ENCODE assay signal across 26 mouse cellular contexts in genomic region chr7:18986503-18986902, GRCm38 (mm10). TPM values are rescaled to one million over a fixed set of nuclear protein-coding genes. Genes with fewer than 3 reads are reported as not detected.
DNase-seq lines count a peak whose midpoint lies in the region; ATAC-seq and TF ChIP-seq lines count a peak whose summit lies in the region.
"Had no signal": no experiment of that assay in that cellular context is flagged by ENCODE, and none has a peak within 500 bp of the region (broad histone marks: within the 10 kb centered on the region; RNA-seq: fewer than 3 reads in every experiment).

No protein-coding gene starts in this region.

- H3K27ac ChIP-seq in forebrain, postnatal 0 days (ENCODE audit: low read depth, low read length), result no peak overlapping the region
- H3K27ac ChIP-seq: embryonic facial prominence, embryonic 10.5 days; forebrain, embryonic 15.5 days; heart, adult 2 months; hindbrain, embryonic 10.5 days; hindbrain, embryonic 14.5 days had no signal

- peak; percentile 46 for DNase-seq in adrenal gland, postnatal 14 days
- no peak for DNase-seq in adrenal gland, postnatal 4 days (ENCODE audit: low spot score in 2 of 2)
- DNase-seq in cerebellum, adult 9-11 months, result peak; percentile 31
- DNase-seq in cerebellum, postnatal 36 days, result no peak
- peak; percentile 62 for DNase-seq in 416B (ENCODE audit: low read depth)
- no peak for DNase-seq in forebrain, postnatal 0 days
- no peak for DNase-seq in layer of hippocampus, postnatal 25 days (ENCODE audit: extremely low spot score in 1 of 2, low spot score in 1 of 2)
- DNase-seq: cerebellum, adult 8-10 months; gastrocnemius, postnatal 10 days; heart, adult 2 months; kidney, adult 8-10 months had no signal

- H3K9ac ChIP-seq in forebrain, postnatal 0 days, result no peak overlapping the region
- H3K9ac ChIP-seq: forebrain, embryonic 15.5 days; heart, embryonic 12.5 days; hindbrain, embryonic 14.5 days had no signal

- H3K4me1 ChIP-seq in forebrain, postnatal 0 days (ENCODE audit: insufficient read depth), result no peaks in the 10 kb centered on the region

- peak; percentile 74 for ATAC-seq in erythroblast, adult 5-6 weeks (replicated peaks; ENCODE audit: low FRiP score, poor library complexity, severe bottlenecking)
- ATAC-seq in forebrain, postnatal 0 days, result no peak
- ATAC-seq: forebrain, embryonic 15.5 days; intestine, embryonic 16.5 days had no signal

- no peak overlapping the region for H3K4me3 ChIP-seq in forebrain, postnatal 0 days (ENCODE audit: low read depth, low read length)
- H3K4me3 ChIP-seq: embryonic facial prominence, embryonic 10.5 days; erythroblast, embryonic 14.5 days; forebrain, embryonic 15.5 days; heart, adult 2 months; heart, embryonic 12.5 days; hindbrain, embryonic 10.5 days had no signal

- no peak for TF ChIP-seq CTCF in forebrain, postnatal 0 days (IDR thresholded peaks at IDR 0.05; ENCODE audit: low read depth)

- H3K36me3 ChIP-seq in forebrain, postnatal 0 days (ENCODE audit: insufficient read depth), result no peaks in the 10 kb centered on the region
- H3K36me3 ChIP-seq: embryonic facial prominence, embryonic 10.5 days; forebrain, embryonic 15.5 days; heart, embryonic 12.5 days; hindbrain, embryonic 10.5 days had no signal

- WGBS in forebrain, postnatal 0 days, result 77% methylated on average over 2 of the region's 2 CpGs

- H3K9me3 ChIP-seq in forebrain, postnatal 0 days (ENCODE audit: low read length), result no peaks in the 10 kb centered on the region
- H3K9me3 ChIP-seq: embryonic facial prominence, embryonic 10.5 days; forebrain, embryonic 15.5 days; heart, embryonic 12.5 days; hindbrain, embryonic 10.5 days had no signal

- no peaks in the 10 kb centered on the region for H3K27me3 ChIP-seq in forebrain, postnatal 0 days (ENCODE audit: insufficient read depth, low read length)
- H3K27me3 ChIP-seq: forebrain, embryonic 15.5 days had no signal

- H3K4me2 ChIP-seq in forebrain, postnatal 0 days (ENCODE audit: low read depth), result no peak overlapping the region
- H3K4me2 ChIP-seq: forebrain, embryonic 15.5 days; heart, embryonic 12.5 days; hindbrain, embryonic 14.5 days had no signal

RNA-seq across cellular contexts. Expression of gene Nanos2, which starts 0.7 kb away (rescaled TPM):
- total RNA-seq in adrenal gland, postnatal 14 days (2021), result not detected in 2 replicates
- under 1 TPM in 1 of 2 experiments, not detected in 1; 0.20 TPM for total RNA-seq in adrenal gland, postnatal 4 days (2021)
- total RNA-seq in erythroblast, adult 5-6 weeks (2015; ENCODE audit: low replicate concordance), result not detected in 2 replicates
- not detected in 2 replicates for total RNA-seq in erythroblast, adult 5-6 weeks (2017; ENCODE audit: low replicate concordance)
- total RNA-seq in forebrain, postnatal 0 days (2014; rRNA removed), result 1.5 and 2.0 TPM in 2 replicates
- 0.49 and 0.76 TPM in 2 replicates for polyA plus RNA-seq in forebrain, postnatal 0 days (2015; fragmentation: Nextera tagmentation; extraction: Ambion mirVana)
- total RNA-seq in layer of hippocampus, postnatal 25 days (2021), result under 1 TPM; 0.17 to 0.70 TPM
- total RNA-seq: CH12.LX; gastrocnemius, postnatal 10 days; heart, adult 2 months; heart, postnatal 25 days had no signal
- polyA plus RNA-seq: embryonic facial prominence, embryonic 10.5 days; embryonic facial prominence, embryonic 14.5 days; erythroblast, embryonic 14.5 days; forebrain, embryonic 11.5 days; gonadal fat pad, adult 2 months; heart, embryonic 12.5 days; heart, embryonic 16.5 days; intestine, embryonic 16.5 days had no signal

RNA-seq across cellular contexts. Expression of gene Mypop, which starts 4.5 kb away (rescaled TPM):
- total RNA-seq in adrenal gland, postnatal 14 days (2021), result 7.1 and 8.2 TPM in 2 replicates
- 1 to 10 TPM; 7.2 to 8.3 TPM for total RNA-seq in adrenal gland, postnatal 4 days (2021)
- total RNA-seq in erythroblast, adult 5-6 weeks (2015; ENCODE audit: low replicate concordance), result not detected in 2 replicates
- total RNA-seq in erythroblast, adult 5-6 weeks (2017; ENCODE audit: low replicate concordance), result 0.43 TPM in 1 of 2 replicates, not detected in the other
- total RNA-seq in forebrain, postnatal 0 days (2014; rRNA removed), result 12.3 and 13.9 TPM in 2 replicates
- polyA plus RNA-seq in forebrain, postnatal 0 days (2015; fragmentation: Nextera tagmentation; extraction: Ambion mirVana), result 3.8 and 4.3 TPM in 2 replicates
- total RNA-seq in layer of hippocampus, postnatal 25 days (2021), result 10 to 100 TPM; 44.9 to 48.3 TPM

RNA-seq across cellular contexts. Expression of gene Irf2bp1, which starts 17.3 kb away (rescaled TPM):
- 35.9 and 38.6 TPM in 2 replicates for total RNA-seq in adrenal gland, postnatal 14 days (2021)
- 10 to 100 TPM; 44.3 to 49.1 TPM for total RNA-seq in adrenal gland, postnatal 4 days (2021)
- 5.6 and 7.3 TPM in 2 replicates for total RNA-seq in erythroblast, adult 5-6 weeks (2015; ENCODE audit: low replicate concordance)
- 0.77 and 3.9 TPM in 2 replicates for total RNA-seq in erythroblast, adult 5-6 weeks (2017; ENCODE audit: low replicate concordance)
- total RNA-seq in forebrain, postnatal 0 days (2014; rRNA removed), result 101 and 129 TPM in 2 replicates
- polyA plus RNA-seq in forebrain, postnatal 0 days (2015; fragmentation: Nextera tagmentation; extraction: Ambion mirVana), result 27.0 and 27.2 TPM in 2 replicates
- total RNA-seq in layer of hippocampus, postnatal 25 days (2021), result 10 to 100 TPM; 51.7 to 53.5 TPM

RNA-seq across cellular contexts. Expression of gene Foxa3, which starts 36.8 kb away (rescaled TPM):
- total RNA-seq in adrenal gland, postnatal 14 days (2021), result 0.34 and 6.8 TPM in 2 replicates
- 1 to 10 TPM in 1 of 2 experiments, under 1 TPM in 1; 0.50 to 4.5 TPM for total RNA-seq in adrenal gland, postnatal 4 days (2021)
- total RNA-seq in erythroblast, adult 5-6 weeks (2015; ENCODE audit: low replicate concordance), result not detected in 2 replicates
- total RNA-seq in erythroblast, adult 5-6 weeks (2017; ENCODE audit: low replicate concordance), result not detected in 2 replicates
- not detected in 2 replicates for total RNA-seq in forebrain, postnatal 0 days (2014; rRNA removed)
- polyA plus RNA-seq in forebrain, postnatal 0 days (2015; fragmentation: Nextera tagmentation; extraction: Ambion mirVana), result not detected in 2 replicates
- not detected for total RNA-seq in layer of hippocampus, postnatal 25 days (2021)
- total RNA-seq: heart, adult 2 months; heart, postnatal 25 days had no signal
- polyA plus RNA-seq: embryonic facial prominence, embryonic 10.5 days; forebrain, embryonic 11.5 days; forebrain, embryonic 15.5 days; frontal cortex, adult 2 months; hindbrain, embryonic 10.5 days; hindbrain, embryonic 14.5 days had no signal

RNA-seq across cellular contexts. Expression of gene Sympk, which starts 37.7 kb away (rescaled TPM):
- total RNA-seq in adrenal gland, postnatal 14 days (2021), result 83.7 and 84.3 TPM in 2 replicates
- total RNA-seq in adrenal gland, postnatal 4 days (2021), result 100 to 1,000 TPM; 109 to 119 TPM
- total RNA-seq in erythroblast, adult 5-6 weeks (2015; ENCODE audit: low replicate concordance), result 15.2 and 35.9 TPM in 2 replicates
- total RNA-seq in erythroblast, adult 5-6 weeks (2017; ENCODE audit: low replicate concordance), result 7.8 and 21.0 TPM in 2 replicates
- total RNA-seq in forebrain, postnatal 0 days (2014; rRNA removed), result 70.3 and 73.8 TPM in 2 replicates
- 16.6 and 20.0 TPM in 2 replicates for polyA plus RNA-seq in forebrain, postnatal 0 days (2015; fragmentation: Nextera tagmentation; extraction: Ambion mirVana)
- total RNA-seq in layer of hippocampus, postnatal 25 days (2021), result 100 to 1,000 TPM; 111 to 113 TPM

Comparison
In these comparisons a context has a peak if more than half of its experiments do, and no peak if none do; other contexts are left out.
1. DNase-seq: peak in adrenal gland, postnatal 14 days (single experiment), cerebellum, adult 9-11 months (single experiment) and 416B (single experiment); none in adrenal gland, postnatal 4 days (0 of 2), cerebellum, postnatal 36 days (0 of 2), forebrain, postnatal 0 days (single experiment) and layer of hippocampus, postnatal 25 days (0 of 2).